Mouse (Mus musculus) embryonic facial prominence, embryonic 13.5 days (tissue): ENCODE measurements around the gene Actb. TPM values are rescaled to one million over a fixed set of nuclear protein-coding genes. Genes with fewer than 3 reads are reported as not detected.

Experiments
- ATAC-seq: fragments of 200-750 bp; cut with Nextera tagmentation; 2 replicates; pipeline ENCODE4 v1.8.0; 2017; ENCODE audit warnings: low read depth; ENCODE audit not compliant: insufficient number of reproducible peaks, insufficient read depth, low FRiP score, low TSS enrichment
- H3K27ac ChIP-seq: fragments of 300-500 bp; sonication (generic); 2 replicates; pipeline ENCODE4 v1.5.1; 2015; ENCODE audit warnings: moderate library complexity, mild to moderate bottlenecking, inconsistent platforms
- H3K27me3 ChIP-seq: fragments of 300-500 bp; sonication (generic); 2 replicates; pipeline ENCODE4 v1.6.1; 2015; ENCODE audit warnings: mild to moderate bottlenecking, inconsistent platforms
- H3K36me3 ChIP-seq: fragments of 300-500 bp; sonication (generic); 2 replicates; pipeline ENCODE4 v1.6.1; 2015; ENCODE audit warnings: mild to moderate bottlenecking, inconsistent platforms
- H3K4me1 ChIP-seq: fragments of 300-500 bp; sonication (generic); 2 replicates; pipeline ENCODE4 v1.6.1; 2015; ENCODE audit warnings: inconsistent platforms
- H3K4me2 ChIP-seq: fragments of 300-500 bp; sonication (generic); 2 replicates; pipeline ENCODE4 v1.6.1; 2015; ENCODE audit warnings: moderate library complexity, mild to moderate bottlenecking, inconsistent platforms
- H3K4me3 ChIP-seq: fragments of 300-500 bp; sonication (generic); 2 replicates; pipeline ENCODE4 v1.5.1; 2015; ENCODE audit warnings: mild to moderate bottlenecking, inconsistent platforms
- H3K9ac ChIP-seq: fragments of 300-500 bp; sonication (generic); 2 replicates; pipeline ENCODE4 v1.6.1; 2015; ENCODE audit warnings: mild to moderate bottlenecking, inconsistent platforms
- H3K9me3 ChIP-seq: fragments of 300-500 bp; sonication (generic); 2 replicates; pipeline ENCODE4 v1.6.1; 2016; ENCODE audit warnings: inconsistent platforms
- WGBS: fragments of 180-500 bp; shearing (Covaris S2); methylation state at CpG from one replicate; pipeline ENCODE4 v1.1.7; 2015; ENCODE audit warnings: mixed read lengths; 5-methylcytosine and 5-hydroxymethylcytosine counted together
- polyA plus RNA-seq: library from polyadenylated mRNA; unstranded; fragments of >200 nt; fragmentation: Nextera tagmentation; extraction: Ambion mirVana; gene quantifications from 2 replicates; pipeline ENCODE4 v1.2.1, GENCODE M21; 2015

The Actb gene
- polyA plus RNA-seq, 1 experiment from 2014 or later: 16,597 TPM

GRCm38 (mm10) chr5:142873718-142874117 is 32.8 kb downstream of the Actb start:
- H3K36me3 ChIP-seq: peaks cover 68% of the 10 kb centered on the region

GRCm38 (mm10) chr5:142871765-142872164 is 34.8 kb downstream of the Actb start:
- Histone ChIP-seq H3K27me3 (no peaks in the 10 kb centered on the region), H3K9ac (peak overlapping the region; percentile 52; the same call in 1 of the 2 replicates), H3K4me3 (no peak overlapping the region), H3K4me2 (no peak overlapping the region), H3K9me3 (0 out of 2 replicates have a peak, but pooled peaks cover 2% of the 10 kb centered on the region), H3K4me1 (peaks cover 44% of the 10 kb centered on the region), H3K27ac (peak overlapping the region; percentile 41), H3K36me3 (peaks cover 58% of the 10 kb centered on the region)
- ATAC-seq: no peak
- WGBS: 60% methylated on average over 12 of the region's 12 CpGs

More at GRCm38 (mm10) chr5:142873718-142874117, 32.8 kb downstream of the Actb start:
- no peak overlapping the region for H3K4me3 ChIP-seq
- H3K4me2 ChIP-seq: no peak overlapping the region
- WGBS: 94% methylated on average over 7 of the region's 7 CpGs
- no peak overlapping the region for H3K9ac ChIP-seq
- H3K9me3 ChIP-seq: 0 out of 2 replicates have a peak, but pooled peaks cover 2% of the 10 kb centered on the region
- H3K27me3 ChIP-seq: no peaks in the 10 kb centered on the region
- H3K4me1 ChIP-seq: peaks cover 49% of the 10 kb centered on the region
- H3K27ac ChIP-seq: no peak overlapping the region
- no peak for ATAC-seq

- Histone ChIP-seq H3K36me3 (peaks cover 53% of the 10 kb centered on the region), H3K27ac (peak overlapping the region; percentile 57), H3K9me3 (0 out of 2 replicates have a peak, but pooled peaks cover 2% of the 10 kb centered on the region), H3K4me2 (no peak overlapping the region), H3K4me1 (peaks cover 32% of the 10 kb centered on the region), H3K4me3 (no peak overlapping the region), H3K27me3 (no peaks in the 10 kb centered on the region), H3K9ac (no peak overlapping the region)
- no peak for ATAC-seq
- WGBS: 50% methylated on average over 13 of the region's 13 CpGs
Observed at GRCm38 (mm10) chr5:142869463-142869862, 37.1 kb downstream of the Actb start.

- Histone ChIP-seq H3K36me3 (no peaks in the 10 kb centered on the region), H3K27me3 (no peaks in the 10 kb centered on the region), H3K4me1 (no peaks in the 10 kb centered on the region), H3K4me2 (no peak overlapping the region), H3K9ac (no peak overlapping the region), H3K4me3 (no peak overlapping the region), H3K9me3 (no peaks in the 10 kb centered on the region), H3K27ac (no peak overlapping the region)
- no peak for ATAC-seq
- whole genome bisulfite sequencing: 57% methylated on average over 16 of the region's 16 CpGs
Observed at GRCm38 (mm10) chr5:142857763-142858229, 48.8 kb downstream of the Actb start.

- Histone ChIP-seq H3K4me1 (peaks cover 4% of the 10 kb centered on the region; the same call in 1 of the 2 replicates), H3K27ac (no peak overlapping the region), H3K9ac (no peak overlapping the region), H3K4me2 (no peak overlapping the region), H3K36me3 (no peaks in the 10 kb centered on the region), H3K27me3 (no peaks in the 10 kb centered on the region), H3K9me3 (no peaks in the 10 kb centered on the region), H3K4me3 (no peak overlapping the region)
- WGBS: 83% methylated on average over 4 of the region's 4 CpGs
- ATAC-seq: no peak
Observed at GRCm38 (mm10) chr5:142856408-142856807, 50.1 kb downstream of the Actb start.

- Histone ChIP-seq H3K4me2 (no peak overlapping the region), H3K4me3 (no peak overlapping the region), H3K4me1 (peaks cover 5% of the 10 kb centered on the region; the same call in 1 of the 2 replicates), H3K9me3 (no peaks in the 10 kb centered on the region), H3K27ac (no peak overlapping the region), H3K27me3 (no peaks in the 10 kb centered on the region), H3K9ac (no peak overlapping the region), H3K36me3 (no peaks in the 10 kb centered on the region)
- 80% methylated on average over 10 of the region's 10 CpGs for WGBS
- ATAC-seq: no peak
Observed at GRCm38 (mm10) chr5:142854877-142855276, 51.7 kb downstream of the Actb start.

- H3K9me3 ChIP-seq: no peaks in the 10 kb centered on the region
- 77% methylated on average over 6 of the region's 6 CpGs for WGBS
- H3K4me2 ChIP-seq: no peak overlapping the region
- no peaks in the 10 kb centered on the region for H3K27me3 ChIP-seq
- peaks cover 5% of the 10 kb centered on the region; the same call in 1 of the 2 replicates for H3K4me1 ChIP-seq
- H3K27ac ChIP-seq: no peak overlapping the region
- ATAC-seq: no peak
- no peaks in the 10 kb centered on the region for H3K36me3 ChIP-seq
- no peak overlapping the region for H3K4me3 ChIP-seq
- no peak overlapping the region for H3K9ac ChIP-seq
Observed at GRCm38 (mm10) chr5:142853585-142853984, 53.0 kb downstream of the Actb start.

Other genes starting within 250 kb of the Actb start
- gene Slc29a4, start 214.2 kb downstream of the Actb start, polyA plus RNA-seq: 11.4 and 12.8 TPM in 2 replicates
- gene Tnrc18, start 89.1 kb downstream of the Actb start, polyA plus RNA-seq: 44.0 and 55.7 TPM in 2 replicates
- 15.0 and 15.7 TPM in 2 replicates for gene Fbxl18, start 11.3 kb downstream of the Actb start, polyA plus RNA-seq
- 392 and 441 TPM in 2 replicates for gene Fscn1, start 53.6 kb upstream of the Actb start, polyA plus RNA-seq
- 51.1 and 51.3 TPM in 2 replicates for gene Rnf216, start 206.2 kb upstream of the Actb start, polyA plus RNA-seq
- 0.06 and 0.36 TPM in 2 replicates for gene Olfr718-ps1, start 240.8 kb upstream of the Actb start, polyA plus RNA-seq